Mouse (Mus musculus): ENCODE results near the gene Rnf220.

Gene Rnf220

GRCm38 (mm10) chr4:117288927-117289801 lies 207.7 kb downstream of the Rnf220 start:
- DNase-seq: peak; percentile 87

GRCm38 (mm10) chr4:117288277-117288926 lies 208.4 kb downstream of the Rnf220 start:
- DNase-seq: peak; percentile 39

GRCm38 (mm10) chr4:117284363-117284762 lies 212.5 kb downstream of the Rnf220 start:
- DNase-seq: no peak

- DNase-seq: no peak
Measured at GRCm38 (mm10) chr4:117283271-117284191, 213.3 kb downstream of the Rnf220 start.

GRCm38 (mm10) chr4:117281090-117281845 lies 215.6 kb downstream of the Rnf220 start:
- DNase-seq: no peak

- no peak for DNase-seq
Measured at GRCm38 (mm10) chr4:117280397-117280930, 216.4 kb downstream of the Rnf220 start.

GRCm38 (mm10) chr4:117279253-117279642 lies 217.6 kb downstream of the Rnf220 start:
- no peak for DNase-seq

- no peak for DNase-seq
Measured at GRCm38 (mm10) chr4:117278381-117279252, 218.2 kb downstream of the Rnf220 start.

- DNase-seq: no peak
Measured at GRCm38 (mm10) chr4:117277687-117278086, 219.2 kb downstream of the Rnf220 start.

- no peak for DNase-seq
Measured at GRCm38 (mm10) chr4:117277021-117277420, 219.8 kb downstream of the Rnf220 start.

GRCm38 (mm10) chr4:117276281-117276711 lies 220.6 kb downstream of the Rnf220 start:
- no peak for DNase-seq

- DNase-seq: no peak
Measured at GRCm38 (mm10) chr4:117274720-117275119, 222.1 kb downstream of the Rnf220 start.

GRCm38 (mm10) chr4:117272459-117272858 lies 224.4 kb downstream of the Rnf220 start:
- no peak for DNase-seq

GRCm38 (mm10) chr4:117270278-117270677 lies 226.6 kb downstream of the Rnf220 start:
- DNase-seq: peak; percentile 81

- no peak for DNase-seq
Measured at GRCm38 (mm10) chr4:117267831-117268437, 228.9 kb downstream of the Rnf220 start.

GRCm38 (mm10) chr4:117267284-117267683 lies 229.6 kb downstream of the Rnf220 start:
- peak; percentile 78 for DNase-seq

- DNase-seq: no peak
Measured at GRCm38 (mm10) chr4:117262987-117263386, 233.9 kb downstream of the Rnf220 start.

- no peak for DNase-seq
Measured at GRCm38 (mm10) chr4:117262101-117262913, 234.5 kb downstream of the Rnf220 start.

- no peak for DNase-seq
Measured at GRCm38 (mm10) chr4:117261222-117261621, 235.6 kb downstream of the Rnf220 start.

Measured in liver (tissue).